Mouse (Mus musculus) large intestine, adult 2 months (tissue): ENCODE results near the gene Rufy1. TPM values are rescaled to one million over a fixed set of nuclear protein-coding genes. Genes with fewer than 3 reads are reported as not detected.
A peak's percentile ranks its signal among the peaks of the same experiment; 100 is the strongest.
"Not testable (repeated sequence)": the region's sequence is repeated elsewhere in the genome, so short reads cannot be mapped to it uniquely, and the experiment has no call there.

Source experiments
- DNase-seq: peaks from one replicate; pipeline ENCODE4 v3.0.0-alpha.2; 2012; ENCODE audit warnings: low read depth, low spot score
- WGBS: fragments of 180-500 bp; shearing (Covaris S2); methylation state at CpG from one replicate; pipeline ENCODE4 v1.1.7; 2018; 5-methylcytosine and 5-hydroxymethylcytosine counted together
- polyA plus RNA-seq: library from polyadenylated mRNA; depleted of rRNA; stranded (reverse); fragments of >200 nt; gene quantifications from 2 replicates; pipeline ENCODE4 v1.2.3, GENCODE M21; 2012; rRNA removed

Gene Rufy1
- polyA plus RNA-seq, 1 experiment: 13.9 TPM

DNA sequence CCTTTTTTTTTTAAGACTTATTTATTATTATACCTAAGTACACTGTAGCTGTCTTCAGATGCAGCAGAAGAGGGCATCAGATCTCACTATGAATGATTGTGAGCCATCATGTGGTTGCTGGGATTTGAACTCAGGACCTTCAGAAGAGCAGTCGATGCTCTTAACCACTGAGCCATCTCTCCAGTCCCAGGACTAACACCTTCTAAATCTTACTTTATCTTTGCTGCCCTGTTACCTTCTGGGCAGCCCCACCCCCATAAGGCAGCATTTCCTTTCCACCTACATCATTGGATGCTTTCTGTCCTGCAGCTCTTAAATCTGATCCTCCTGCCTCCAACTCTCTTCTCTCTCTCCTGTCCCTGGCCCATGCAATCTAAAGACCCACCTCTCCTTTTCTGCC lies 69.6 kb downstream of the Rufy1 start:
- WGBS: 84% methylated on average over 1 of the region's 1 CpGs
- DNase-seq: not testable (repeated sequence)

- WGBS: 3% methylated on average over 74 of the region's 74 CpGs
- no peak for DNase-seq
Measured at GRCm38 (mm10) chr11:50358950-50359861, 71.7 kb downstream of the Rufy1 start.

DNA sequence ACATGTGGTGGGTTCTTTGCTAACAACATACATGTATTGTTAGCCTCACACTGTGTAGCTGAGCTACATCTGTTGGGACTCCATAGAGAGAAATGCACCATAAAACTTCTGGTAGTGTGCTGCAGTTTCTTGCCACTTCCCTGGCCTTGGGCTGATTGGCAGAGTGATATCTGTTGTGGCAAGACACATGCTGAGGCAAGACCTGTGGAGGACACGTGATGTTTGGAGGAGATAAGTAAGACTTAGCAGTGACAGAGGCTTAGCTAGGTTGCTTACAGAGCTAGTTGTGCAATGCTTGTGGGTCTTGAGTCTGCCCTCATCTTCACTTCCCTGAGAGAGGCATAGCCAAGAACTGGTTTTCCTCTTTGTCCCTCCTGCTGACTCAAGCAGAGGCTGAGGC lies 75.5 kb downstream of the Rufy1 start:
- WGBS: 84% methylated on average over 1 of the region's 1 CpGs
- DNase-seq: no peak

DNA sequence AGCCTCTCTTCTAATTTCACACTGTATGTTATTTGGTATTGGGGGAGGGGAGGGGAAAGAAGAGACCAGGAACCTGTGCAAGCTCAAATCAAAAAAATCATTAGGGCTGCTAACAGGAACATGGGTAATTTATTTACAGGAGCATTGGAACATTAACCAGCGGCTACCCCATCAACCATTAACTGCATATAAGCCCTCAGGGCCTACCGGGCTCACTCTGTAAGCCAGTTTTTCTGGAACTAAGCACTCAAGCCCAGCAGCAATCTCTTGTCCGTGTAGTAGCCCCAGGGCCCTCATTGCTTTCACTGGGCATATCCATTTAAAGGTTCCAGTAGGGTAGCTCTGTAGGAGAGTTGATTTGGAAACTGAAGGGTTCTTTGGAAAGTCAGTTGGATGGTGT lies 76.1 kb downstream of the Rufy1 start:
- WGBS: 35% methylated on average over 3 of the region's 3 CpGs
- DNase-seq: no peak

DNA sequence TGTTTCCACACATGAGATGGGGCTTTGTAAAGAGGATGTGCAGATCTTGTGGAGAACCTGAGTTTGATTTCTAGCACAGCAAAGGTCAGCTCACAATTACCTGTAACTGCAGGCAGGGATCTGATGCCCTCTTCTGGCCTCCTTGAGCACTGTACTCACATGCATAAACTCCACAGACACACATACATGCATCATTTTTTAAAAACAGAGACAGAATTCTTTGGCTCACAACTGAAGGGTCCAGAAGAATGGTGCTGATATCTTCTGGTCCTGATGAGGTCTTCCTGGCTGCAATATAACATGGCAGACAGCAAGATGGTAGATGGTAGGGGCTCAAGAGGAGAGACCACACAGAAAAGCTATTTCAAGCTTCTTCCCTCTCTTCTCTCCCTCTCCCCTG lies 76.8 kb downstream of the Rufy1 start, which contains the start of gene Cby3:
Gene Cby3 (plus strand): TSS at position 301 of the 400 bp plus-strand sequence.
- no peak for DNase-seq

DNA sequence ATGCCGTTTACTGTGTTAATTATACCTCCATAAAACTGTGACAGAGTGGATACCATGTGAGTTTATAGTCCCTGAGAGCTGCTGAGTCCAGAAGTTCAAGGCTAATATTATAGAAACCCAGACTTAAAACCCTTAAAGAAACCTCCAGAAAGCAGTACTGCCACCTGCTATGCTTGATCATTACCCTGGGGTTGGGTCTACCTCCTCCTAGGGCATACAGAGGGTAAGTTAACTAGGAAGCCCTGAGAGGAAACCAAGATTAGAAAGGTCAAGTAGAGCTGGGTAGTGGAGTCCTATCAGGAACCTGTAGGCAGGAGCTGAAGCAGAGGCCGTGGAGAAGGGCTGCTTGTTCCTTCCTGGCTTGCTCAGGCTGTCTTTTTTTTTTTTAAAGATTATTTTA lies 78.7 kb downstream of the Rufy1 start:
- WGBS: 26% methylated on average over 2 of the region's 2 CpGs
- DNase-seq: peak; percentile 40

- WGBS: 87% methylated on average over 9 of the region's 9 CpGs
- no peak for DNase-seq
Measured at GRCm38 (mm10) chr11:50346256-50347032, 84.5 kb downstream of the Rufy1 start.

GRCm38 (mm10) chr11:50345486-50345885 lies 85.4 kb downstream of the Rufy1 start:
- WGBS: 79% methylated on average over 4 of the region's 4 CpGs
- no peak for DNase-seq

Other genes with a start within 250 kb of the Rufy1 start
- 111 and 113 TPM in 2 replicates for gene Sqstm1, start 220.3 kb downstream of the Rufy1 start, polyA plus RNA-seq
- 101 and 123 TPM in 2 replicates for gene Mgat4b, start 220.2 kb downstream of the Rufy1 start, polyA plus RNA-seq
- 25.7 and 36.3 TPM in 2 replicates for gene Ltc4s, start 192.5 kb downstream of the Rufy1 start, polyA plus RNA-seq
- gene Maml1, start 138.8 kb downstream of the Rufy1 start, polyA plus RNA-seq: 7.1 and 9.3 TPM in 2 replicates
- 105 and 112 TPM in 2 replicates for gene Canx, start 105.5 kb downstream of the Rufy1 start, polyA plus RNA-seq
- 0.17 and 0.30 TPM in 2 replicates for gene Cby3, start 76.7 kb downstream of the Rufy1 start, polyA plus RNA-seq
- gene Hnrnph1, start 54.1 kb downstream of the Rufy1 start, polyA plus RNA-seq: 43.2 and 51.7 TPM in 2 replicates
- gene Adamts2, start 171.0 kb upstream of the Rufy1 start, polyA plus RNA-seq: 2.9 and 3.9 TPM in 2 replicates